Mouse (Mus musculus) right cerebral cortex, postnatal 4 days (tissue): ENCODE results near the gene Rd3.

Source experiments
- DNase-seq: peaks from one replicate; pipeline ENCODE4 v3.0.0-alpha.2; 2022

Rd3 gene

DNA sequence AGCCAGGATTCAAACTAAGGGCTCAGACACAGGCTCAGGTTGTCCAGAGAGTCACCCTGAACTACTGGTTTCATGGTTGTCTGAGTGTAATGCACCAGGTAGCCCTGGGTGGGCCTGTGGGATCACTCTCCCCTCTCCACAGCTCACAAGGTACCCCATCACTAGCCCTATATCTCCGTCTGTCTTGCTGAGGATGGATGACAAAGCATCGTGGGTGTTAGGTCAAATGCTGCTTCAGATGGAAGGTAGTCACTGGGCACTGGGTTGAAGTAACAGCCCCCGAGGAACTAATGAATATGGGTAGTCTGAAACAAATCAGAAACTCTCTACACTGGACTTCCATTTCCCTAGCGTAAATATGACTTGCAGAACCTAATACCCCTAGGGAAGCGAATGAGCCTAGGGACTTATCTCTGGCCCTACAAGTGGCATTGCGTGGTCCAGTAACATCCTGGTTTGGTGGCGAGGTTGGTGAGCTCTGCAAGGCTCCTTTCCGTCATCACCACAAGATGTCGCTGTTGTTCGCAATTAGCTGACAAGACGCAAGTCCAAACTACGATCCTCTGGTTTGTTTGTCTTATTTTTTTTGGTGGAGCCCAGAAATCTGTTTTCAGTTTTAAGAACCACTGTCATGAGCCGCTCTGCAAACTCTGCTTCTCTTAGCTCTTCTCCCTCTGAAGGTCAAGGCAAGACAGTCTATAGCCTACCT lies 12.2 kb upstream of the Rd3 start:
- peak; percentile 74 for DNase-seq

DNA sequence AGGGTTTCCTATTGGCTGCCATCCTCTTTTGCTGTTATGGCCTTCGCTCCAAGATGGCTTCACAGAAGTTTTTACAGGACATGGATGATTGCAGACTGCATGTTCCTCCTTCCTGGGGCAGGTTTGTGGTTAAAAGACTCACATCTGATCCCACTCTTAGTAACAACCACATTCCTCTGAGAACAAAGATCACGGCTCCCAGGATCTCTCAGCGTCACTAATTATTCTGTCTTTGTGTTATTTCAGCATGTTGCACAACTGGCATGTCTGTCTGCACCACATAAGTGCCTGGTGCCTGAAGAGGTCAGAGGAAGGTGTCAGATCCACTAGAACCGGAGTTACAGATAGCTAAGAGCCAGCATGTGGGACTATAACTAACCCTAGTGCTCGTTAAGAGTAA lies 7.2 kb upstream of the Rd3 start:
- no peak for DNase-seq

DNA sequence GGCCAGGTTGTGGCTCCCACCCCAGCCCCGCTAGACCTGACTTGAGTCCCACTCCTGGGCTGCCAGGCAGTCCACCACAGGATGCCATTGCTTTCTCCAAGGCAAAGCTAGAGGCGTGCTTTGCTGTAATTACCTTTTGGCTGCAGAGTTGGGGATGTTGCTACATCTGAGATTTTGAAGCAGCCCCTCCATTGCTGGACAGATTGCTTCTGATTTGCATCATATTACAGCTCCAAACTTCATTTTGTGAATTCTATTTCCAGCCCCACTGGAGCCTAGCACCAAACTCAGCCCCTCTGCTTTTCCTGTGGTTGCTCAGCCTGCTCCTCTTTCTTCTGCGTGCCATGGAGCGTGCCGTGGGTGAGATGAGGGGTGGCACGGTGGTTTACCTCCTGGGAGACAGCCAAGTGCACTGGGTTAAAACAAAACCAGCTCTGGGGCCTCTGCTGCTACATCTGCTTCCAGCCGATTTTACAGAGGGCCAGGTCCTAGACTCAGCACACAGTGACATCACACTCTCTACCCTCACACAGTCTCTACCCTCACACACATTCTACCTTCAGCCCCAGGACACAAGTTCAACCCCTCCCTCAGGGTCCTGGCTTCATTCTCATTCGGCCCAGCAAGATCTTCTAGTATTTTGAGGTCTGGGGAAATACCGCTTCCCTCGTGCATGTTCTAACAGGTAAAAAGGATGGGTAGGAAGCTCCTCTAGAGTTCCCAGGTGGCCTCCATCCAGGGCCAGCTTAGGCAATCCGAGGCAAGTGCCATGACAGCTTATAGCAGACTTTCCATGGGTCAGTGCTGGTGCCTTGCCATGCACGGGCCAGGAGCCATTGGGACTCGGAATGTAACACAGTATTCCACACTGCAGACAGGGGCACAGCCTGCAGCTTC lies 2.4 kb upstream of the Rd3 start:
- no peak for DNase-seq

DNA sequence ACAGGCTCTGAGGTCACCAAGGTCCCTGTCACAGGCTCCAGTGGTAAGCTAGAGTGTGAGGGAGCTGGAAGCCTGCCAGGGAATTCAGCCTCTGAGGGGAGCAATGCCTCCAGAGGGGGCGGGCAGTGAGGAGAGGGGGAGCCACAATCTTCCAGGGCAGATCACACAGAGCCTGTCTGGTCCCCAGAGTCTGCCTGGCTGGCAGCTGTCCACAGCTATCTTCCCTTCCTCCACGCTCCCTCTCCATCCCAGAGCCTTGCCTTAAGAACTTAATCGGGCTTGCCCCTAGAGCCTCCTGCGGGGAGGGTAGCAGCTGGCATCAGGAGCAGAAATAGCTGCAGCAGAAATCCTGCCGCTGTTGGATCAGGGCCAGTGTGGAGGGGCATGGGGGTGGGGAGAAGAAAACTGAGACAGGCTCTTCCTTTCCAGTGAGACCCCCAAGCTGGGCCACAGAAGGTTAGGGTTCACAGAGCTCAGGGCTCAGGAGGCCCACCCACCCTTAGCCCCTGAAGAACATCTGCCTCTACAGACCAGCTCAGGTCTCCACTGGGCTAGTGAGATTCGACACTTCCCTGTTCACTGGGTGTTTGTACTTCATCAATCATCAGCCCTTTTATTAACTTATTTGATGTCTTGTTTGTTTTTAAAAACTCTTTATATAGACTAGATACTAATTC lies 4.4 kb downstream of the Rd3 start:
- peak; percentile 41 for DNase-seq

DNA sequence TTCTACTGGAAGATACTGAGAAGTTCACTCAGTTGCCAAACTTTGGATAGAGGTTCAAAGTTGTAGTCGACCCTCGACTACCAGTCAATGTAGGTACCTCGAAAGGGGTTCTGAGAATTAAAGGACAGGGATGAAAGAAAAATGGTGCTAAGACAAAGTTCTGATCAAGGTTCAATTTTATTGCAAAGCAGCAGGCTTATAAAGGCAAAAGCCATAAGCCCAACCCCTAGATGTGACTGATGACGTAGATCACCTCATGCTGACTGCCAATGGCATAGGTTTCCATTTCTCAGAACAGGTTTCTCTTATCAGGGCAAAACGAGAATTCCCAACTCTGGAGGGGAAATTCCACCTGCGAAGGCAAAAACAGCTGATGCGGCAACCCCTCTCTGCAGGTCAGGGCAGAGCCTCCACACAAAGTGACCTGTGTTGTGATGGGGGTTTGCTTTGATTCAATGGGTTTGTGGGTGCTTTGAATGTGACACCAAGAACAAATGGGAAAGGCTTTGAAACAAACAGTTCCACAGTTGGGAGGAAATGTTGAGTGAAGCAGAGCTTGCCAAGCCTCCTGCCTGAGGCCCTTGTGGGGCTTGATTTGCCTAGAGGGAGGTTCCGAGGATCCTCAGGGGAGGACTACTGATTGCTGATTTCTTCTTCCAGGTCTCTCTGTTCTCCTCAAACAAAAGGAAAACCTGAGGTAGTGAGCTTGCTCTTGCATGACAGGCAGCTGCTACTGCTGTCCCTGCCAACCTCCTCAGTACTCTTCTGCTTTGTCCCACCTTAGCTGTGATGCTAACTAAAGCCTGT lies 9.7 kb downstream of the Rd3 start:
- no peak for DNase-seq

- no peak for DNase-seq
Measured at GRCm38 (mm10) chr1:191987481-191987769, 10.3 kb downstream of the Rd3 start.

GRCm38 (mm10) chr1:191988646-191989045 lies 11.5 kb downstream of the Rd3 start:
- no peak for DNase-seq

- no peak for DNase-seq
Measured at GRCm38 (mm10) chr1:191989060-191989459, 11.9 kb downstream of the Rd3 start.

DNA sequence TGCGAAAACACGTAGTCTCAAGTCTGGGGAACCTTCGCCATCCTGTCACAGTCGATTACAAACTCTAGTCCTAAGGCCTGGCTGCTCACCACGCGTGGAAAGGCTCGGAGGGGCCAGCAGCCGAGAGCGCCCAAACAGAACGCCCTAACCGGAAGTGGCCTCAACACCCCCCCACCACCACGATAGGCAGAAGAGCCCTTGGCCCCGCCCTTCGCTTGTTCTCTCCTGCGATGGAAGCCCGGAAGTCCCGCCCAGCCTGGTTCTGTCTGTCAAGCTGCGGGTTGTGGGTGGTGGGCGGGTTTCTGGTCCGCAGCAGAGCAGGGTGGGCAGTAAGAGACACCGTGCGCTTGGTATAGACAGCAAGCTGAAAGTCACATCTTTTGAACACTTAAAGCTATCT lies 12.8 kb downstream of the Rd3 start:
- peak; percentile 94 for DNase-seq

DNA sequence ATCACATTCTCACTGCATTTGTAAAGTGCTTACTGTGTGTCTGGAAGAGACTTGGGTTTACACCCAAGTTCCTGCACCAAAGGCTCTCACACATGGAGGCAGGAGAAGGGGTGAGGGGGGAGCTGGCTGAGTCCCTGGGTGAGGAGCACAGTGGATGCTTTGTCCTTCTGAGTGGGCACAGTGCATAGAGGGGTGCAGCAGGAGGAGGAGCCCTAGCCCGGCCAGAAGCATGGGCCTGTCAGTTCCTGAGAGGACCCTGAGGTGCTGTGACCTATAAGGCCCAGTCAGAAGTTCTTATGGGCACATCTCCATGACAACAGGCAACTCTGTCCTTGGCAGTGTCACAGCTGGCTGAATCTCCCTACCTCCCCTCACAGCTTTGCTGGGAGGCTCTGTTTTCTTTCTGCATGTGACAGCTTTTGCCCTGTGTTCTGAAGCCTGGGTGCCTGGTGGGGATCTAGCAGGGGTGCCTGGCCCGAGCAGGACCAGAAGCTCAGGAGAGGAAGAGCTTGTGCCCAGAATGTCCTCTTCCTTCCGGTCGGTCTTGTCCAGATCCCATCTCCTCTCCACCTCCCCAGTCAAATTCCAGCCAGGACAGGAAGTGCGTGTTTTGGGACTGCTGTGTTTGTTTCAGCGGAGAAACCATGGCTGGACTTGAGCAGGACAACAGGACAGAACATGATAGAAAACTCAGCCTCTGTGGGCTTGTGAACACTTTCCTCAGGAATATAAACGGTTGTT lies 15.0 kb downstream of the Rd3 start:
- DNase-seq: no peak

DNA sequence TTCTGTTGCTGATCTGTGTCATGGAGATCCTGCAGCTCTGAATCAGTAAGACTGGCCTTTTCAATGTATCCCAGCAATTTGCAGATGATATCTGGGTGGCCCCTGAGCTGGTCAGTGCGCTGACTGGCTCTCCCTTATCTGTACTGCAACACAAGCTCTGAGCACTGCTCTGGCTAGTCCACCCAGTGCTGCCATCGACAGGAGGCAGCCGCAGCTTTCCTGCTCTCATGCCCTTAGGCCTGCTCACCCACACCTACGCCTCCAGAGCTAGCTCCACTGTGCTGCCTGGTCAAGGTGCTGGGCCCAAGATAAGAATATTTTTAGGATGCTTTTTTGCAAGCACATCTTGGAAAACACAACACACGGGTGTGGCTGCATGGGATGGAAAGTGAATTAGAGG lies 17.3 kb downstream of the Rd3 start:
- no peak for DNase-seq

- peak; percentile 74 for DNase-seq
Measured at GRCm38 (mm10) chr1:191995488-191995887, 18.3 kb downstream of the Rd3 start.

DNA sequence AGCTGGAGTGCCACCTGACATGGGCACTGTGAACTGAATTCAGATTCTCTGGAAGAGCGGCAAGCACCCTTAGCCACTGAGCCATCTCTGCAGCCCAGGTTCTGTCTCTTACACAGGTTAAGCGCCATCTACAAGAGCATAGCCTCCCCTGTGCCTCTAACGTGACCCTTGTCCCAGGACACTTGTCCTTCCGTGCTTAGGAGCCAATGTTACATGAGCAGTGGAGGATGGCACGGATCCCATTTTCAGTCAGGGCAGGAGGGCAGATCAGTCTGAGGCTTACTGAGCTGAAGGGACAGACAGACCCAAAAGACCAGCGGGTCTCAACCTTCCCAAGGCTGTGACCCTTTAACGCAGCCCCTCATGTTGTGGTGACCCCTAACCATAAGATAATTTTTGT lies 18.7 kb downstream of the Rd3 start:
- DNase-seq: no peak

- DNase-seq: no peak
Measured at GRCm38 (mm10) chr1:191996621-191997185, 19.5 kb downstream of the Rd3 start.

DNA sequence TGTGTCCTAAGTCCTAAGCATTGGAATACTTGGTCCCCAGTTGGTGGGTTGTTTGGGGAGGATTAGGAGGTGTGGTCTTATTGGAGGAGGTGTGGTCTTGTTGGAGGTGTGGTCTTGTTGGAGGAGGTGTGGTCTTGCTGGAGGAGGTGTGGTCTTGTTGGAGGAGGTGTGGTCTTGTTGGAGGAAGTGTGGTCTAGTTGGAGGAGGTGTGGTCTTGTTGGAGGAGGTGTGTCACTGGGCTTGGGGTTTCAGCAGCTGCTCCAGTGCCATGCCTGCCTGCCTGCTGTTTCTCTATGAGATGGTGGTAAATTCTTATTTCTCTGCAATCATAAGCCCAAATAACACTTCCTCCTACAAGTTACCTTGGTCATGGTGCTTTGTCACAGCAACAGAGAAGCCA lies 21.9 kb downstream of the Rd3 start:
- DNase-seq: no peak
